Mouse (Mus musculus): ENCODE measurements around the gene Gabpb2. TPM values are rescaled to one million over a fixed set of nuclear protein-coding genes. Genes with fewer than 3 reads are reported as not detected.

The Gabpb2 gene
- total RNA-seq, 1 experiment from 2014 or later = 53.9 TPM

- ATAC-seq (replicated peaks; ENCODE audit: low read depth, poor library complexity, severe bottlenecking) = no peak
Measured at GRCm38 (mm10) chr3:95200132-95200531, 17.6 kb downstream of the Gabpb2 start.

- ATAC-seq (replicated peaks; ENCODE audit: low read depth, poor library complexity, severe bottlenecking) = no peak
Measured at GRCm38 (mm10) chr3:95199101-95199500, 18.6 kb downstream of the Gabpb2 start.

GRCm38 (mm10) chr3:95195772-95196171 is 21.9 kb downstream of the Gabpb2 start:
- no peak for ATAC-seq (replicated peaks; ENCODE audit: low read depth, poor library complexity, severe bottlenecking)

GRCm38 (mm10) chr3:95194721-95195135 is 23.0 kb downstream of the Gabpb2 start:
- ATAC-seq (replicated peaks; ENCODE audit: low read depth, poor library complexity, severe bottlenecking) = no peak

- ATAC-seq (replicated peaks; ENCODE audit: low read depth, poor library complexity, severe bottlenecking) = no peak
Measured at GRCm38 (mm10) chr3:95186888-95187287, 30.8 kb downstream of the Gabpb2 start.

- ATAC-seq (replicated peaks; ENCODE audit: low read depth, poor library complexity, severe bottlenecking) = no peak
Measured at GRCm38 (mm10) chr3:95186100-95186499, 31.6 kb downstream of the Gabpb2 start.

GRCm38 (mm10) chr3:95184796-95185577 is 32.7 kb downstream of the Gabpb2 start:
- no peak for ATAC-seq (replicated peaks; ENCODE audit: low read depth, poor library complexity, severe bottlenecking)

GRCm38 (mm10) chr3:95181841-95182240 is 35.9 kb downstream of the Gabpb2 start:
- ATAC-seq (replicated peaks; ENCODE audit: low read depth, poor library complexity, severe bottlenecking) = no peak

- ATAC-seq (replicated peaks; ENCODE audit: low read depth, poor library complexity, severe bottlenecking) = no peak
Measured at GRCm38 (mm10) chr3:95179890-95180289, 37.8 kb downstream of the Gabpb2 start.

GRCm38 (mm10) chr3:95178948-95179347 is 38.8 kb downstream of the Gabpb2 start:
- ATAC-seq (replicated peaks; ENCODE audit: low read depth, poor library complexity, severe bottlenecking) = no peak

GRCm38 (mm10) chr3:95177583-95177982 is 40.1 kb downstream of the Gabpb2 start:
- ATAC-seq (replicated peaks; ENCODE audit: low read depth, poor library complexity, severe bottlenecking) = no peak

- ATAC-seq (replicated peaks; ENCODE audit: low read depth, poor library complexity, severe bottlenecking) = no peak
Measured at GRCm38 (mm10) chr3:95176500-95176899, 41.2 kb downstream of the Gabpb2 start.

- peak; percentile 87 for ATAC-seq (replicated peaks; ENCODE audit: low read depth, poor library complexity, severe bottlenecking)
Measured at GRCm38 (mm10) chr3:95174011-95174592, 43.6 kb downstream of the Gabpb2 start.

- peak; percentile 29 for ATAC-seq (replicated peaks; ENCODE audit: low read depth, poor library complexity, severe bottlenecking)
Measured at GRCm38 (mm10) chr3:95173256-95173949, 44.3 kb downstream of the Gabpb2 start.

GRCm38 (mm10) chr3:95172526-95173255 is 45.0 kb downstream of the Gabpb2 start:
- ATAC-seq (replicated peaks; ENCODE audit: low read depth, poor library complexity, severe bottlenecking) = no peak

- no peak for ATAC-seq (replicated peaks; ENCODE audit: low read depth, poor library complexity, severe bottlenecking)
Measured at GRCm38 (mm10) chr3:95171105-95171504, 46.6 kb downstream of the Gabpb2 start.

- no peak for ATAC-seq (replicated peaks; ENCODE audit: low read depth, poor library complexity, severe bottlenecking)
Measured at GRCm38 (mm10) chr3:95169996-95170395, 47.7 kb downstream of the Gabpb2 start.

GRCm38 (mm10) chr3:95164840-95165239 is 52.9 kb downstream of the Gabpb2 start:
- ATAC-seq (replicated peaks; ENCODE audit: low read depth, poor library complexity, severe bottlenecking) = no peak

GRCm38 (mm10) chr3:95164256-95164550 is 53.5 kb downstream of the Gabpb2 start:
- no peak for ATAC-seq (replicated peaks; ENCODE audit: low read depth, poor library complexity, severe bottlenecking)

GRCm38 (mm10) chr3:95163419-95164255 is 54.1 kb downstream of the Gabpb2 start:
- no peak for ATAC-seq (replicated peaks; ENCODE audit: low read depth, poor library complexity, severe bottlenecking)

Data from common myeloid progenitor, adult 5-6 weeks (primary cell).